Mouse (Mus musculus): ENCODE results near the gene Pced1a.

The Pced1a gene

DNA sequence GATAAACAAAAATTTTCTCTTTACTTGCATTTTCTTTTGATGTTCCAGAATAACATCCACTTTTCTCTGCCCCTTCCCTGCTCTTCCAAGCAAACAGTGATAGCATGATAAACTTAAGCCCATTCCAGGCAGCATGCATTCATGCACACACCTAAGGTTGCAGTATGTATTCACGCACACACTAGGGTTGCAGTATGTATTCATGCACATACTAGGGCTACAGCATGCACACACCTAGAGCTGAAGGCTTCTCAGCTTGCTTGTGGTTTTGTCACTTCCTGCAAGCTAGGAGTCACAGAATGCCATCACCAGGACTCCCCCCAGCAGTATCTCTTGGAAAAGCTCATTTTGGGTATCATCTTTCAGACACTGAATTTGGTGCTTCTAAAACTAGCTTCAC, 12.3 kb upstream of the Pced1a start:
- no peak for DNase-seq (ENCODE audit: low spot score in 2 of 2)

DNA sequence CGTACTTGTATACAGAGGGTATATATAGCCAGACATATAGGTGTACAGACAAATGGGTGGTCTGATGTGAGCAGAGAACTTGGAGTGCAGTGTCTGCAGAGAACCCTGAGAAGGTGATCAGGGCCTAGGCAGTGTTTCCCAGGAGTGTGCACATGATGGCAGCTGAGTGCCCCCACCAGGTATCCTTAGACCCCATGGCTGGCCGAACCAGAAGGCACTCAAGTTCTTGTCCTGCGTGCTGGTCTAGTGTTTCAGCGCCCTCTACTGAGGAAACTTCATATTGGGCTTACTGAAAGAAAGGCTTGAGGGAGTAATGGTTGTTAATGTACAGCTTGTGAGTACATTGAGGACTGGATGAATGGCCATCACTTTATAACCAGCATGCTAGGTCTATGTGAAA, 8.7 kb upstream of the Pced1a start:
- DNase-seq (ENCODE audit: low spot score in 2 of 2), result peak in 1 of 2 experiments; percentile 52

GRCm38 (mm10) chr2:130432157-130432556, 7.7 kb upstream of the Pced1a start:
- no peak for DNase-seq (ENCODE audit: low spot score in 2 of 2)

DNA sequence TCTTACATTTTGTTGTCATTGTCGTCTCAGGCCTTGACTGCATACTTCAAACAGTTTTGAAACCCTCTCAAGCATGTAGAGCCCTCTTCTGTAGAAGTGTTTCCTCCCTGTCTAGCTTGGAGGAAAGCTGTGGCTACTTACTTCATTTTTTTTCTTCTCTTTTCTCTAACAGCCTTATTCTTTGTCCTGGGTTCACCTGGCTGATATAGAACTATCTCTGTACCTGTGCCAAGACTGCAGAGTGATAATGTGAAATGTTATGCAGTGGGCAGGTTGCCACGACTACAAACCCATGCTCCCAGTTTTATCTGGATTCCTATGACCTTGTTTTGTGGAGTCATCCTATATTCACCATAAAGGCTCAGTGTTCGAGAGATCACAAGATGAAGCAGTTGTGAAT, 6.0 kb upstream of the Pced1a start:
- DNase-seq (ENCODE audit: low spot score in 2 of 2), result no peak

- DNase-seq (ENCODE audit: low spot score in 2 of 2), result no peak
Measured at GRCm38 (mm10) chr2:130429851-130430250, 5.3 kb upstream of the Pced1a start.

DNA sequence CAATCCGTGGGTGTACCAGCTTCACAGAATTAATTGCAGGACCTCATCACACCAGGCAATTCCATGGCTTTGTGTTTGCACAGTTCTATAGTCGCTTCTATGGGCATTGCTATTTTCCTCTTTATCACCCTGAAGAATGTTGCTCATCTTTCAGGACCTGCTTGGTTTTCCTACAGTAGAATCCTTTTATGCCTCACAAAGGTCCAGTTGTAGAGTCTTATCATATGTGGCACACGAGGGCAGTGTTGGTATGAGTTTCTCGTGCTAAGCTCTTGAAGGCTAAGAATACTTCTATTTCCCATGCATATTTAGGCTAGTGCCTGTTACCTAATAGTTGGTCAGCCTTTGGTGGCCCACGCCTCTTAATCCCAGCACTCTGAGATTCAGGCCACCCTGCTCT, 611 bp upstream of the Pced1a start:
- no peak for DNase-seq (ENCODE audit: low spot score in 2 of 2)

DNA sequence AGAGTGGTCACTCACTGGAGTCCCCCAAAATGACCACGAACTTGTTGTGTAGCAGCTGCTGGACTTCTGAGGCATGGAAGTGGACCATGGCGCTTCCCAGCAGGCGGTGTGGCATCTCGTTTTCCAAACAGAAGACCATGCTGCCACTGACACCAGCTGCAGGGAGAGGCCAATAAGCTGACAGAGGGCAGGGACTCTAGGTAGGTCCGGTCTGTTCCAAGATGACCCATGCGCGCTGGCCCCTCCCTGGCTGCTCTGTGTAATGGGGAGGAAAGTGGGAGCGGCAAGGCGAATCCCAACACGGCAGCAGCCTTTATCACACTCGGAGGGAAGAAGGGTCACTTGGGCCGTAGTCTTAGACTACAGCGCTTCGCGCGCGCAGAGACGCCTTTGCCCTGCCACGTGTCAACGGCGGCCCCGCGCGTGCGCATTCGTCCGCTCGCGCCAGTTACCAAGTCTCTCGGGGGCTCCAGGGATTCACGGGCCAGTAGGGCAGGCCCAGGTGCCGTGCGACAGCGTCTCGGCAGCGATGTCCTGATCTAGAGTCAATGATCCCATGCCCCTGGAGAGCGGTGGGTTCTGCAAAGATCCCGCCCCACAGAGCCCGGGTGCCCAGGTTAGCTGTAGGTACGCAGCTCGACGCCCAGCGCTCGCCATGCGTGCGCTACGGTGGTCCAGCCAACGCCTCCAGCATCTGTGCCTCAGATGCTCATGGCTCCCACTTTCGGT, 940 bp downstream of the Pced1a start:
- peak in 1 of 2 experiments; percentile 84 for DNase-seq (ENCODE audit: low spot score in 2 of 2)

GRCm38 (mm10) chr2:130421781-130422620, 2.5 kb downstream of the Pced1a start:
- no peak for DNase-seq (ENCODE audit: low spot score in 2 of 2)

- no peak for DNase-seq (ENCODE audit: low spot score in 2 of 2)
Measured at GRCm38 (mm10) chr2:130414094-130414856, 10.2 kb downstream of the Pced1a start.

DNA sequence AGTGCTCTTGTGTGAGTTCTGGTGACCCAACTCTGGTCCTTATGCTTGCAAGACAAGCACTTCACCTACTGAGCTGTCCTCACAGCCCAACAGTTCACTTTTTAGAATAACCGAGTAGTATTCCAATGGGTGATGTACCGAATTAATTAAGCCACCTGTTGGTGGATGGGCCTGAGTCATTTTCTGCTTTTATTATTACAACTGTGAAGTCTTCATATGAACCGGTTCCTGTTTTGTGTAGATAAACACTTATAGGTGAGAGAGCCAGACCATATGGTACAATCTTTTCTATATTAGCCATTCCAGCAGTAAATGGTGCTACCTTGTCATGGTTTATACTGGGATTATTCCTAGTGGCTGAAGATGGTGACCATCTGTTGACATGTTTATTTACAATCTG, 11.7 kb downstream of the Pced1a start:
- DNase-seq (ENCODE audit: low spot score in 2 of 2), result no peak

GRCm38 (mm10) chr2:130411558-130412495, 12.7 kb downstream of the Pced1a start:
- peak; percentile 62 to 83 for DNase-seq (ENCODE audit: low spot score in 2 of 2)

DNA sequence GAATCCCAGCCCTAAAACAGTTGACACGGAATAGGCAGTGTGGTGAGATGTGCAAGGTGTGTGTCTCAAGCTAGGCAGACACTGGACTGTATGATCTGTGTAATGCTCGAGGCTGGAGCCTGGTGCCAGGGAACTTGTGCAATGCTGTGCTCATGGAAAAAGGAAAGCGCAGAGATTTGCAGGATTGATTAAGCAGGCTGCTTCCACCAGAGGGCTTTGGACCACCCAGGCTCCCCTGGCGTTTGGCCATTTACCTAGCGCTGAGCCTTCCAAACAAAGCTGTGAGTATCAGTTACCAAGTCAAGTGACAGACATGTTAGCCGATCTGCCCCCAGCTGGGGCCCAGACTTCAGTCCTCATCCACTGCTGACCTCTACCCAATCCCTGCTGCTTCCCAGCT, 16.3 kb downstream of the Pced1a start:
- no peak for DNase-seq (ENCODE audit: low spot score in 2 of 2)

GRCm38 (mm10) chr2:130406178-130406577, 18.3 kb downstream of the Pced1a start, which contains the start of gene Tmem239:
Tmem239 (plus strand) TSS chr2:130406478.
- DNase-seq (ENCODE audit: low spot score in 2 of 2), result no peak

DNA sequence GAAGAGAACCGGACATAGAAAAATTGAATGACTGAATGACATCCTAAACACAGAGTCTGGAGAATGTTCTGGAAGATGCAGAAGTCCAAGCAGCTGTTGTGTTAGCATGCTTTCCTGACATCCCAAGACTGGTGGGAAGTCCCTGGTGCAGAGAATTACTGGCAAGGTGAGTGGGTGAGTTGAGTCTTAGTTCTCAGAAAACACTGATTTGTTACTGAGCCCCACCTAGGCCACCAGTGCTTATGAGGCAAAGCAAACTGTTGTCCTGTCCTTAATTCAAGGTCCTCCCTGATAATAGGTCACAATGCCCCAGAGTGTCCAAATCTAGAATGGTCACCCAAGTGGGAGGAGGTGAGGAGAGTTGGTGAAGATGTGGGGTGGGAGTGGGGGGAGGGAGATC, 19.6 kb downstream of the Pced1a start, which contains the start of the genes Gm28372 and 1700020A23Rik:
Gene Gm28372, plus strand, starts transcription at position 301 of the 400 bp plus-strand sequence.
Gene 1700020A23Rik, plus strand, starts transcription at position 321 of the 400 bp plus-strand sequence.
- no peak for DNase-seq (ENCODE audit: low spot score in 2 of 2)

DNA sequence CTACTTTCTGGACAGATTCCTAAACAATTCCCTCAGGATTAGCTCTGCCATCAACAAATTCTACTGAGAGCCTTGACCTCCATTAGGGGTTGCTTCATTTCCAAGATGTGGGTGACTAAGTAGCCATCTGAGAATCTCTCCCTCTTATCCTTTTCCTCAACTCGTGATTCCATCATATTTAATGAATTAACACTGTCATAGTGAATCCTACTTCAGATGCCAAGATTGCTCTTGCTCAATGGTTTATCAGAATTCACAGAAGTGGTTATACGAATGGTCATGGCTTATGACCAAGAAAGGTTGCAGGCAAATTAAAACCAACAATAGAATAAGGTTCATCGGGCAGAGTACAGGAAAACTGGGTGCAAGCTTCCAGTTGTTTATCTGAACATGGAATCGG, 22.6 kb downstream of the Pced1a start:
- DNase-seq (ENCODE audit: low spot score in 2 of 2), result no peak

- DNase-seq (ENCODE audit: low spot score in 2 of 2), result no peak
Measured at GRCm38 (mm10) chr2:130400046-130400445, 24.5 kb downstream of the Pced1a start.

DNA sequence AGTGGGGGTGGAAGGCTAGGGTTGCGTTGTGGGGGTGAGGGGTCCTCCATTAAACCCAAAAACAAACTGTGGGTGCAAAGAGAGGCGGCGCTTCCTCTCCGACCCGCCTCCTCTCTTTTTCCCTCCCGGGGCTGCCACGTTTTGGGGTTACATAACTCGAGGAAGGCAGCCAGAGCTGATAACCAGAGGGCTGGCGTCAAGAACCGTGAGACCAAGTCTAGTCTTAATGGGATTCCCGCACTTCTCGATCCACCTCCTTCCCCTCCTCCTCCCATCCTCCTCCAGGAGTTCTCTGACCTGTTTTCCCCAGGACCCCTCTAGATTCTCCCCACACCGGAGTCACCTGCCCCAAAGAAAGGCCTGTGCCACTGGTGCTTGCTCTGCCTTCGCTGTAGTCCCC, 26.4 kb downstream of the Pced1a start:
- no peak for DNase-seq (ENCODE audit: low spot score in 2 of 2)

GRCm38 (mm10) chr2:130397186-130397985, 27.1 kb downstream of the Pced1a start, which contains the start of gene Cpxm1:
Cpxm1 (minus strand) TSS chr2:130397574.
- no peak for DNase-seq (ENCODE audit: low spot score in 2 of 2)

GRCm38 (mm10) chr2:130395696-130396095, 28.8 kb downstream of the Pced1a start:
- no peak for DNase-seq (ENCODE audit: low spot score in 2 of 2)

GRCm38 (mm10) chr2:130392836-130393235, 31.7 kb downstream of the Pced1a start:
- no peak for DNase-seq (ENCODE audit: low spot score in 2 of 2)
